Mouse (Mus musculus): ENCODE measurements around the gene Ppp2r2d.
A peak's percentile ranks its signal among the peaks of the same experiment; 100 is the strongest.

The Ppp2r2d gene

DNA sequence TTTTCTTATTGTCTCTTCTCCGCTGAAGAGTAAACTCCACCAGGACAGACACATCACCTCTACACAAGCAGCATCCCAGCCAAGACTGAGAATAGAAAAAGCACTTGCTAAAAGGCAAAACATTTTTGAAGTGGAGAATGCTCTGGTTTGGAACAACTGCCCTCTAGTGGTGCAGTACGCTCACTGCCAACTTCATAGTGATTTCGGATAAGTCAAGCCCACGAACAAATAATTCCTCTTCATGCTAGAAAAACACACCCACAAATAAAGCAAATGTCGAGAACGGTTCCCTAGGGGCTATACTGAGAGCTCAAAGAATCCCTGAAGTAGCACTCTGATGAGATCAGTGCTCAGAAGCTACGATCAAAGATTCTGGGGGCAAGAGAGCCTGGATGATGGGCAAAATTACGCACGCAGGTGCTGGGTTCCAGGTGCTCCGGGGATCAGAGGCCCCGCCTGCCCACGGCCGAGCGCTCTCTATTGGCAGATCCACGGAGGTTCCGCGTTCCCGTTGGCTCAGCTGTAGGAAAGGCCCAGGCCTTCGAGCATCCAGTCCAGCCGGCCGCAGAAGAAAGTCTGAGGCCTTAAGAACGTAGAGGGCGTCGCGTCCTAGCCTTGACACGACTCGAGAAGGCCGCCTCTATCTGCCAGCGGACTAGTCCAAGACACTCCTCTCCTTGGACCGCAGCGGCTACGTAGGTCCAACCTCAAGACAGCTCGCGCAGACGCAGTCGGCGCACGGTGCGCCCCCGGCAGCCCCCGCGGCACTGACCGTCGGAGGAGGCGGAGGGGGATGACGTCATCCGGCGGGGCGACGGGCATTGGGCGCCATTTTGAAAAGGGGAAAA is at the start of gene Ppp2r2d, which contains the start of gene Mapk1ip1:
Gene Ppp2r2d (plus strand): TSS at position 536 of the 848 bp plus-strand sequence.
Gene Mapk1ip1 (minus strand): TSS at position 730 of the 848 bp plus-strand sequence.
- DNase-seq (ENCODE audit: low read depth, low spot score), result peak; percentile 95

DNA sequence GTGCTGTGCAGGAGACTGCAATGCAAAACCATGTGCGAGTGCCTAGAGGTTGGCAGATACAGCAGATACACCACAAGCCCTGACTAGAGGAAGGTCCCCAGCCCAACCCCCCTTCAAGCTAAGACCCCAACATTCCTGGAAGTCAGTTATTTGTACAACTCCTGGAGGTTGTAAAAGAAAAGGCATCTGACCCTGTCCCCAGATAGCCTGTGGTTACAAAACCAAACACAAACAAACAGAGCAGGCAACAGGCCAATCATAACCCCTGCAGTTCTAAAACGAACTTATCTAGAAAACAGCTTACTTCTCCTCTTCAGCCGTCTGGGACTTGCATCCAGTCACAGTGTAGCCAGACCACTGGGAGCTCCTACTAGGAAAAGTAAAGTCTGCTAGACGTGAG is 42.5 kb upstream of the Ppp2r2d start:
- no peak for DNase-seq (ENCODE audit: low read depth, low spot score)

DNA sequence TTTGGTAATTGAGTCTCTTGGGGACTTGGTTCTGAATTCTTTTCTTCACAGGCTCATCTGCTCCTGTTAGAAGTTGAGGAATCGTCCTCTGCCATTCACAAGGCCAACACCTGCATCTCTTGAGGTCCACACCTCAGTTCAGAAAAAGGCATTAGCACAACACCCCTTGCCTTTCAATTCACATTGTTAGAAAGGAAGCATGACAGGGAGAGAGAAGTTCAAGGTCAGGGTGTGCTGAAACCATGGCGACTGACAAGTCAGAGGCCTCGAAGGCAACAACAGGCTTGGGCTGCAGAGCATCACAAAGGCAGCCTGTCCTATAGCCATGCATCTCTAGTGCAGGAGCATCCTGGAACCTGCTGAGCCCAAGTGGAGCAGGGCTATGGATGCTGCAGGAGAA is 38.7 kb upstream of the Ppp2r2d start:
- DNase-seq (ENCODE audit: low read depth, low spot score), result peak; percentile 88

DNA sequence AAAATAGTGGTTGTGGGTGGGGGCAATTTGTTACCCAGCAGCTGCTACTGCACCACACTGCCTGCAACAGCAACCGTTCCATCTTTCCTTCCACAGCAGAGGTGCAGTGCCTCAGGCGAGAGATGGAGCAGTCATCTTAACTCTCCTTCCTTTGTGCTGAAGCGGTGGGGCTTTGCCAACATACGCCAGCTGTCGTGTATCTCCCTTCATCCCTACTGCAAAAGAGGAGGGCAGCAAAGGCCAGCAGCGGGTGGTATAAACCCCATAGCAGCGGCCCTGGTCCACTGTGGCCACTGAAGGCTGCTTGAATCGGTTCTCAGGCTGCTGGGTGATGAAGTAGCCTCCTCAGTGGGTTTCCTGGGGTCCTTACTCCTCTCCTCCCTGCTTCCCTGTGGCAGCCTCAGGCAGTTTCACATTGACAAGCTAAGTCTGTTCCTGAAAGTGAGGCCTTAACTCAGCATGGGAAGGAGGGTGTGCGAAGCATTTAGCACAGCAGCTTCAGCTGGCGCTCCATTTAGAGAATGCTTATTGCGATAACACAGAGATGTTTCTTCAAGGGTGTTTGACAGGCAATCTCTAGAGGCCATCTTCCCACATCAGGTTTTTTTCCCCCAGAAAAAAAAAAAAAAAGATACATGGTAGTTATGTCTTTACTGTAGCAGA is 32.5 kb upstream of the Ppp2r2d start:
- DNase-seq (ENCODE audit: low read depth, low spot score), result no peak

DNA sequence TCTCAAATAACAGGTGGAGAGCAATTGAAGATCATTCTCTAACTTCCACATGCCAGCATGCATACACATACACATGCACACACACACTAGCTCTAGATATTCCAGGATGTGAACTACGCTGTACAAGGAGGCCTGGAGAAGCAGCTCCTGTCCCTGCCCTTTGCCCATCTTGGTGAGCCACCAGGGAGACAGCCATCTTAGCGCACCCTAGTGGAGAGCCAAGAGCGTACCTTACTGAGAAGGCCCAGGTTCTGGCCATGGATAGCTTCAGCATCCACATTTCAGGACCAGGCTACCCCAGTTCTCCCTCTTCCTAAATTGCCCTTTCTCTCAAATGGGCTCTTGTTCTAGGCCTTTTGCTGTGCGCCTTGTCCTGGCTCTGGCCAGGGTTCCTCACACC is 27.6 kb upstream of the Ppp2r2d start:
- peak; percentile 40 for DNase-seq (ENCODE audit: low read depth, low spot score)

DNA sequence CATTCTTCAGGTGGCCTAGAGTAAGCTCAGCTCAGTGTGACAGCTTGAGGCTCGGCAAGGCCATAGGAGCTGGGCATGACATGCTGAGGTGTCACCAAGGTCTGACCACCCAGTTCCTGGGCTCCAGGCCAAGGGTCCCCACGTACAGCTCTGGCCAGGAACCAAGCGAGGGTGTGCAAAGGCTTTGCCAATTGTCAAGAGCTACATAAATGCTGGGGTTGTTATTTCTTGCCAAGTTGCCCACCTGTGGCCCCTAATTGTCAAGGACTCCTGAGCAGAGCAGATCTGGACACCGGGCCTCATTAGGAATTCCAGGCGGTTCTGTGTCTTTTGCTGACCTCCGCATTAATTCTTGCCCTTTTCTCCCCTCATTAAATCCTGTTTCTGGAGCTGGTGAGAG is 21.5 kb upstream of the Ppp2r2d start:
- no peak for DNase-seq (ENCODE audit: low read depth, low spot score)

DNA sequence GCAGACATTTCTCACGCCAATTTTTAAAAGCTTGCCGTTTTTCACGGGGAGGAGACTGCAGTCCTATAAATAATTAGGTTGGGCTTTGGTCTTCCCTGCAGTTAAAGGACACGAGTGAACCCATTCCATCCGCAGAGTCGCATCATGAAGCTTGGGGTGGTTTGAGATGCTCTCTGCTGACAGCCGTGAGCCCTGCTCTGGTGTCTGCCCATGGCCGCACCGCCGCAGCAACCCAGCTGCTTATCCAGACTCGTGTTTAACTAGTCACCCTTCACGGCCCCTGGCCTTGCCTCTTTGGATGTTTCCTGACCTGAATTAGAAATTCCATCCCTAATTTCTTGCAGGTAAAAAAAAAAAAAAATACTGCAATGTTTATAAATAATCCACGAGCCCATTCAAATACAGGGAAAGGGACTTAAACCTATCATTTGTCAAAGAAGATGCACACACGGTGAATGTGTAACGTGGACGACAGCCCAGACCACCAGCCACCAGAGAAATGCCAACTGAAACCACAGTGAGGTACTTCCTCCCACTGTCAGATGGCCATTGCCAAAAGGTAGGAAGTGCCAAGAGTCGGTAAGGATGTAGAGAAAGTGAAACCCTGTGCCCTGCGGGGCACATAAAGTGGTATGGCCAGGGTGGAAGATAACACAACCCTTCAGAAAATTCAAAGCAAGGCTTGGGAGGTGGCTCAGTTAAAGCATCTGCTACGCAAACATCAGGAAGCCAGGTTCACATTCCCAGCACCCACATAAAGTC is 20.7 kb upstream of the Ppp2r2d start:
- DNase-seq (ENCODE audit: low read depth, low spot score), result no peak

DNA sequence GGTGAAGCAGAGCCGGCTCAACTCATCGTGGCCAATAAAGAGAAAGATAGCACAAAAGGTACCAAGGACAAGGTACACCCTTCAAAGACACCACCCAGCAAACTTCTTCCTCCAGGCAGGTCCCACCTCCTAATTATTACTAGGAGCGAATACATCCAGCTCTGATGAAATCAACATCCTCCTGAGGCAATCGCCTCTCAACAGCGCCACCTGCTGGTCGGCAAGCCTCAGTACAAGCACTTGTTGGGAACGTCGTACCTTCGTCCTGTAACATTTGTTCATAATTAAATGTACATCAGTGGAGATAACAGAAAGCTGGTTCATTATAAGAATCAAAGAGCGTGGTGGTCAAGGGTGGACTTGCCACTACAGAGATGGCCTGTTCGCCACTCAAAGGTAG is 18.1 kb upstream of the Ppp2r2d start:
- DNase-seq (ENCODE audit: low read depth, low spot score), result peak; percentile 64

DNA sequence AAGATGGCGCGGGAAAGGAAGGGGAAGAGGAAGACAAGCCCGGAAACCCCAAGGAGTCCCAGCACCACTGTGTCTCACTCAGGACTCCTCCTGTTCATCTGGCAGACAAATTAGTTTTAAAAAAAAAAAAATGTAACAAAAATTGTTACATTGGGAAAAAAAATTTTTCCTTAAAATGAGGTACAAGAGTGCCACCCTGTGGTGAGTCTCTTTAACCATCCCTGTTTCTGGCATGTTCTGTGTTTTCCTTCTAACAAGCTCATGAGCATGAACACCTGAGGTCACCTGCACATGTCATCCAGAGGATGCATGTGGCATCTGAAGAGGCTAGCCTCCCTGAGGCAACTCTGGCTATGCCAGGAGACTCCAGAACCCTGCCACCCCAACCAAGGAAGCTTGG is 10.9 kb upstream of the Ppp2r2d start:
- no peak for DNase-seq (ENCODE audit: low read depth, low spot score)

DNA sequence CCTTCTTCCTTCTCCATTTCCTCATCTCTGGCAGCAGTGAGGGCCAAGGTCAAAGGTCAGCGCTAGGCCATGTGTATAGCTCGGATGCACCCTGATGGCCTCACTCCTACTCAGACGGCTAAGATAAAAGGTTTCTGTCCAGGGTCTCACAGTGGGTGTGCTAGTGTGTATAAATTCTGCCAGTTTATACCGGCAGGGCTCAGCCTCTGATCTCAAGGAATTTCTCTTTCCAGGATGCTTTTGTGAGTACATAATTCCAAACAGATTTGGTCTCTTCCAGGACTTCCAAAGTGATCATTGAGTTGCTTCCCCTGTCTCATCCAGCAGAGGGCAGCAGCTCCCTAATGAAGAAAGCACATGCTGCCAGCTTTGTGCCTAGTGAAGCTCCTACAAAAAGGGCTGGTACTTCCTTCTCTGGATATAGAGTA is 5.3 kb upstream of the Ppp2r2d start:
- peak; percentile 90 for DNase-seq (ENCODE audit: low read depth, low spot score)

DNA sequence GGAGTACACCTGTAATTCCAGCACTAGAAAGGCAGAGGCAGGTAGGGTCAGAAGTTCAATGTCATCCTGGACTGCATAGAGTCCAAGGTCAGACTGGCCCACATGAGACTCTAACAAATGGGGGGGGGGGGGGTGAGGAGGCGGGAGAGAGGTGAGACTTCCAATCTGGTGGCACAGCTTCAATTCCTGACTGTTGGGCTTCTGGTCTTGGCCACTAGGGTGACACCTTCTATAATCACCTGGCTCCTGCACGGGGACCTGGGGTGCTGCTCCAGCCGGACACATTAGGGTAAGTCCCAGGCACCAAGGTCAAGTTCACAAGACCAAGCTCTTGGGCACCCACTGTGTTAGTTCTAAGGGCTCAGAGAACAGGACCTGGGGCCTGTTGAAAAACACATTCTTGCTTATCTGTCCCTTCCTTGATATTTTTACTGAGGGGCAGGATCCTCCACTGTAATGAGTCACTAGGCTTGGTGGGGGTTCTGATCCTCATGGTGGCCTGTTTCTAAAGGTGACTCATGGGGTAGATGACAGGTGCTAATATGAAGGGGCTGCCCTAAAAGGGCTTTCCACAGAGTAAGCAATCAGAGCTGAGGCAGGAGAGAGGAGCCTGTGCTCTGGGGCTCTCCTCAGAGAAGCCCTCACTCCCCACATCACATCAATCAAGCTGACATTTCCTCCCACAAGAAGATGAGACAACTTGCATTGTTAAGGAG is 4.3 kb upstream of the Ppp2r2d start:
- DNase-seq (ENCODE audit: low read depth, low spot score), result peak; percentile 52

DNA sequence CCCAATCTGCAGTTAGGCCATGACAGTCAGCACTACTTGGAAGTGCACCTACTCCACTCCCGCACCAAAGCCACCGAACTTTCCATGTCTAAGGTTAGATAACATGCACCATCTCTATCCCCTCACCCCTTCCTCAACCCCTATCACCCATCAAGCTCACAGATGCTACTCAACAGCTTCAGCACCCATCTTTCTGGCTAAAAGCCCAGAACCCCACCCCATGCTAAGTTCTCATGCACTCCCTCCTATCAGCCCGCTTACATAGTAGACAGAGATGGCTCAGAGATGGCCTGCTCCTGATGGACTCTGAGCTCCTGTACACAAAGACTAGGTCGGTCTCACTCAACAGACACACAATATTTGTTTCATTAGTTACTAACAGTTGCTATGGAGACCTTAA is 2.5 kb upstream of the Ppp2r2d start:
- no peak for DNase-seq (ENCODE audit: low read depth, low spot score)

DNA sequence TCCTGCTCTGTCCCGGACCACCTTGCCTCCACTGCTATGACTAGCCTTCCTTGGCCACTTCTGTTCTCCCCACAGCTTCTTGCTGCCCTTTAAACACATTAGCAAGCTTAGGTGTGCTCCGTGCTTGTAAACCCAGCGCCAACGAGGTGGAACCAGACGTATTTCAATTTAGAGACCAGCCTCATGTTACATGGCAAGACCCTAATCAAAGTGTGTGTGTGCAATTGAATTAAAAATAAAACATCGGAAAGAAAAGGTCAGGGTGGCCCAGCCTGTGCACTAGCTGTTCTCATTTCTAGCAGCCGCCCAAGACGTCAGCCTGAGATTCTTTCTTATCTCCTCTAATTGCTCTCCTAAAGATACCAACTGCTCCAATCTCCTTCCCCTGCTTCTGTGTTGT is 768 bp upstream of the Ppp2r2d start:
- DNase-seq (ENCODE audit: low read depth, low spot score), result no peak

DNA sequence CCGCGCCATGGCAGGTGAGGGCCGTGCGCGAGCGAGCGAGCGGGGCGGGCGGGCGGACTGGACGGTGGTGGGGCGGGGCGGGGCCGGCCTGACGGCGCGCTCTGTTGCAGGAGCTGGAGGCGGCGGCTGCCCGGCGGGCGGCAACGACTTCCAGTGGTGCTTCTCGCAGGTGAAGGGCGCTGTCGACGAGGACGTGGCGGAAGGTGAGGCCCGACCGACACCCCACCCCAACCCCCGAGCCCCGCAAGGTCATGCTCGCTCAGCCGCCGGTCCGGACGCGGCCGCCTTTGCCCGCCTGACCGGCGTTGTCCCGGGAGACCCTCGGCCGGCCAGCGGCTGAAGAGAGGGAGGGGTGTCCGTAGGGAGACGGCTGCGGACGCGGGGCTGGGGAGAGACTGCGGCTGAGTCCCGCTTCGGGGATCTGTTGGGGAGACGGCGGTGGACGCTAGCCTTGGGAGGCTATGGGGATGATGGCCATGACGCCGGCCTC is 668 bp downstream of the Ppp2r2d start:
- peak; percentile 37 for DNase-seq (ENCODE audit: low read depth, low spot score)

DNA sequence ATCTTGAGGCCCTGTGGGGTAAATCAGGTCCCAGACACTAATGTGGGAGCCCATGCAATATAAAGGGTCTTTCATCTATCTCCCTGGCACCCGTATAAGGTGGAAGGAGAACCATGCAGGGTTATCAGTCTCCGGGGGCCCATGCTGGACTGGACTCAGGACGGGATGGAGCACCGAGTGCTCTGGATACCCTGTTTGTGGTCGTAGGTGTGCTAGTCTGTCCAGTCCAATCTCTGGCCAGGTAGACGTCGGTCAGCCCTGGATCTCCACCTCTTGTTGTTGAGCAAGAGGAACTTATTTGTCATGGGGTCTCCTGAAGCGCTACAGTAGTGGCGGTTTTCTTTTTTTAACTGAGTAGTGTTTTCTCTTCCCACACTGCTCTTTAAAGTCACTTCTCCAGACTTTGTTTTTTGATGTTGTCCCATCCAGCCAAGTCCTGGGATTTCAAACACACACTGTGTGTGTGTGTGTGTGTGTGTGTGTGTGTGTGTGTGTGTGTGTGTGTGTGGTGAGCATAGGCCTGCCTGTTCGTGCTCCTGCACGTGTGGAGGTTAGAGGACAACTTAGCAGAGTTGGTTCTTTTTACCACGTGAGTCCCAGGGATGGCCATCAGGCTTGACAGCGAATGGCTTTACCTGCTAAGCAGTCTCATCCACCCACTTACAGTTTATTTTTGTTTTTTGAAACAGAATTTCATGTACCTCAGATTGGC is 1.6 kb downstream of the Ppp2r2d start:
- peak; percentile 40 for DNase-seq (ENCODE audit: low read depth, low spot score)

DNA sequence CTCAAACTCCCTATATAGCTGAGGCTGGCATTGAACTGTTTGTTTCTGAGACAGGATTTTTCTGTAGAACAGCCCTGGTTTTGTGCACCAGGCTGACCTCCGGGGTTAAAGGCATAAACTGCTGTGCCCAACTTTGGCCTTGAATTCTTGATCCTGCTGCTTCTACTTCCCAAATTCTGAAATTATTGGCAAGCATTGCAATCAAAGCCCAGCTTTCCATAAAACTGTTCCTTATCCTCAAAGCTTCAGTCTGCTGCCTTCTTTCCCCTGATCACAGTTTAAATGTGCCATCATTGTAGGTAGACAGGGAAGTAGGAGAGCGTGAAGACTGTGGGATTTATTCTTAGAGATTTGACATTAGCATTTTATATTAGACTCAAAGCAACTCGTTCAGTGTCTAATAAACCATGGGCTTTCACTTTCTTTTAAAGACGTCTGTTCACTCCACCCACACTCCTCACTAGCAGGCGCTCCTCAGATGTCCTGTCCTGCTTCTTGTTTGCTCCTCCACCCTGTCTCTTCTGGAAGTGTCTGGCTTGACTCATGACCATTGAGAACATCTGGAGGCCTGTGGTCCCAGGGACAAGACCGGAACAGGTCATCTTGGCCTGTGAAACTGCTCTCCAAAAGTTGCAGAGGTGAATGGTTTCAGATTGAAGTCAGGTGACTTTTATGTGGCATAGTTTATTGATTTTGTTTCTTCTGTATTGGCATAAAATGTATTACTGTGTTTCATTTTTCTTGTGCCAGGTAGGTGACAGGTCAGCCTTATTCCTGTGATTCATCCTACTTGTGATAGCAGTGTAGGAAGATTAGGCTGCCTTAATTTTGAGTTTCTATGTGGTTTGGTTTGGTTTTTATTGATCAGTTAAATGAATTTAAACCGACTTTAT is 2.4 kb downstream of the Ppp2r2d start:
- DNase-seq (ENCODE audit: low read depth, low spot score), result peak; percentile 27

DNA sequence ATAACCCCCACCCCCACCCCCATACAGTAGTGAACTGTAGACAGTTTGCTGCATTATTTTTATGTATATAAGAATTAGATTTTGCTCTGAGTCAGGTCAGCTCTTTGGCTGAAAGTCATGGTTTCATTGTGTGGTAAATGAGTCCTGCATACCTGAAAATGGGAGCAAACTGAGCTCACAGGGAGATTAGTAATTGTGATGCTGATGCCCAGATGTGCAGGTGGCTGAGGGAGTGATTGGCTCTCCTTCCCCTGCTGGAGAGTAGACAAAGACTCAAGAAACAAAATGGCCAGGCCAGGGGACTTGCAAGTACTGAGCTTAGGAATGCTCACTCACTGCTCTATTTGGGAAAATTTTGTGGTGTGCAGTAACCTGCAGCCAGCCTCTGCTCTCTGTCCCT is 4.2 kb downstream of the Ppp2r2d start:
- DNase-seq (ENCODE audit: low read depth, low spot score), result peak; percentile 98

DNA sequence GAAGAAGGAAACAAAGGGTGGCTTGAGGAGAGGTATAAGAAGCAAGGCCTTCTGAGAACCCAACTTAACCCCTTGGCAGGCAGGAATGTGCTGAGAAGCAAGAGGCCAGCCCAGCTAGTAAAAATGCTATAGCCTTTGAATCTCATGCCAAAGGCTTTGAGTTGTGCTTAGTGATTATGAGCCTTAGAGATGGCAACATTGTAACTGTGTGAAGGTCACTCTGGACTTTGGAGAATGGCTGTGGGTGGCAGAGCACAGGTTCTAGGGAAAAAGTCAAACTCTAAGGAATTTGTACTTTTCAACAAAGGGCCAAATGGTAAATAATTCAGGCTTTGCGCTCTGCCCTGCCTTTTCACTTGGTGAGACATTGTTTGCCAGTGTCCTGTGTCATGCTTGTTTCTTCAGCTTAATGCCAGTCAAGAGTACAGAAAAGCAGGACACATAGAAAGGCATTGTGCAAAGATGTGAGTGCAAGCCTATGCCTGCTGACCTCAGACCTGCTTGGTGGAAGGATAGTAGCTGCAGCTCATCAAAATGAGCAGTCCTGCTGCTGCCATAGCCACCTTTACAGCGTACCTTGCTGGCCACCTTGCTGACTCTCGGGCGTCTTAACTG is 7.6 kb downstream of the Ppp2r2d start:
- DNase-seq (ENCODE audit: low read depth, low spot score), result no peak

DNA sequence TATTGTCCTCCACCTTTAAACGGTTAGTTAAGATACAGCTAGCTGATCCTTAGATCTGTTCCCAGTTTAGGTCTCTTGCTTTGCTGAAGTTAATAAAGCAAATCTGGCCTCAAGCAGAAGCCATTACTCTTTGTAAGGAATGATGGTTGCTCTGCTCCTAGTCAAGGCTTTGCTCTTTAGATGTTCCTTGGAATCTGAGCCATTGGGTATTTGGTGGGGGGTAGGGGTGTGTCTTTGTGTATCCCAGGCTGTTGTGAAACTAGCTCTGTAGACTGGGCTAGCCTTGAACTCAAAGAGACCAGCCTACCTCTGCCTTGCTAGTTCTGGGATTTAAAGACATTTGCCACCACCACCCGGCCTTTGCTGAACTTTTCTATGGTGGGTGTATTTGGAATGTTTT is 8.3 kb downstream of the Ppp2r2d start:
- DNase-seq (ENCODE audit: low read depth, low spot score), result peak; percentile 90
